In genomic region chr4:145233487-145234228, GRCm38 (mm10) we compare ENCODE assay signal across 10 mouse cellular contexts. TPM values are rescaled to one million over a fixed set of nuclear protein-coding genes. Genes with fewer than 3 reads are reported as not detected.
DNase-seq lines count a peak whose midpoint lies in the region; ATAC-seq and TF ChIP-seq lines count a peak whose summit lies in the region.
"Had no signal": no experiment of that assay in that cellular context is flagged by ENCODE, and none has a peak within 500 bp of the region (broad histone marks: within the 10 kb centered on the region; RNA-seq: fewer than 3 reads in every experiment).

No protein-coding gene starts in this region.

- no peak for TF ChIP-seq CTCF in testis, adult 2 months (IDR thresholded peaks at IDR 0.05; ENCODE audit: control insufficient read depth, insufficient read depth, insufficient replicate concordance, low read depth, low read length)

- no peaks in the 10 kb centered on the region for H3K4me1 ChIP-seq in testis, adult 2 months (ENCODE audit: control insufficient read depth, insufficient read depth, low read length)
- H3K4me1 ChIP-seq in lung, embryonic 15.5 days, result peaks cover 9% of the 10 kb centered on the region; the same call in 1 of the 2 replicates
- no peaks in the 10 kb centered on the region for H3K4me1 ChIP-seq in forebrain, embryonic 16.5 days (replicated peaks; ENCODE audit: control insufficient read depth, insufficient read depth, low read length)
- H3K4me1 ChIP-seq: embryonic facial prominence, embryonic 15.5 days; liver, embryonic 13.5 days had no signal

- no peak for TF ChIP-seq POLR2A in testis, adult 2 months (IDR thresholded peaks at IDR 0.05; ENCODE audit: control insufficient read depth, low read depth, low read length)

- no peak overlapping the region for H3K4me3 ChIP-seq in testis, adult 2 months (ENCODE audit: control insufficient read depth, low read depth, low read length)
- no peak overlapping the region for H3K4me3 ChIP-seq in lung, embryonic 15.5 days
- no peak overlapping the region for H3K4me3 ChIP-seq in forebrain, embryonic 16.5 days (replicated peaks; ENCODE audit: low read length)
- H3K4me3 ChIP-seq: embryonic facial prominence, embryonic 15.5 days; liver, embryonic 13.5 days had no signal

- ATAC-seq in lung, embryonic 15.5 days (ENCODE audit: borderline replicate concordance, extremely low read depth, low FRiP score, low TSS enrichment), result no peak
- ATAC-seq in forebrain, embryonic 16.5 days, result no peak
- ATAC-seq: inflammation-experienced regulatory T-cells, adult 6 months had no signal

- no peak overlapping the region for H3K9ac ChIP-seq in lung, embryonic 15.5 days
- H3K9ac ChIP-seq in forebrain, embryonic 16.5 days (replicated peaks; ENCODE audit: low read depth, low read length), result no peak overlapping the region
- H3K9ac ChIP-seq: embryonic facial prominence, embryonic 15.5 days; liver, embryonic 13.5 days had no signal

- no peak for DNase-seq in testis, postnatal 10 days (ENCODE audit: low spot score)
- DNase-seq in heart, adult 9 months (ENCODE audit: low spot score in 2 of 2), result peak; percentile 75 to 82
- DNase-seq in testis, postnatal 14 days (ENCODE audit: low spot score), result peak; percentile 15
- DNase-seq in thymus, adult 18-20 months, result no peak
- DNase-seq: liver, embryonic 13.5 days had no signal

- WGBS in lung, embryonic 15.5 days, result 36% methylated on average over 3 of the region's 3 CpGs
- WGBS in forebrain, embryonic 16.5 days, result 14% methylated on average over 3 of the region's 3 CpGs

- H3K4me2 ChIP-seq in lung, embryonic 15.5 days, result no peak overlapping the region
- H3K4me2 ChIP-seq in forebrain, embryonic 16.5 days (ENCODE audit: low read length), result no peak overlapping the region
- H3K4me2 ChIP-seq: embryonic facial prominence, embryonic 15.5 days; liver, embryonic 13.5 days had no signal

- no peaks in the 10 kb centered on the region for H3K36me3 ChIP-seq in testis, adult 2 months (ENCODE audit: control insufficient read depth, insufficient read depth, low read length)
- no peaks in the 10 kb centered on the region for H3K36me3 ChIP-seq in lung, embryonic 15.5 days
- H3K36me3 ChIP-seq in forebrain, embryonic 16.5 days (ENCODE audit: control insufficient read depth, insufficient read depth), result no peaks in the 10 kb centered on the region
- H3K36me3 ChIP-seq: embryonic facial prominence, embryonic 15.5 days; liver, embryonic 13.5 days had no signal

- no peaks in the 10 kb centered on the region for H3K9me3 ChIP-seq in lung, embryonic 15.5 days
- no peaks in the 10 kb centered on the region for H3K9me3 ChIP-seq in forebrain, embryonic 16.5 days (ENCODE audit: control insufficient read depth, low read length)
- H3K9me3 ChIP-seq: embryonic facial prominence, embryonic 15.5 days; liver, embryonic 13.5 days had no signal

- peak overlapping the region; percentile 32 for H3K27ac ChIP-seq in testis, adult 2 months (ENCODE audit: control insufficient read depth, insufficient read depth, low read depth, low read length)
- H3K27ac ChIP-seq in lung, embryonic 15.5 days, result 0 out of 2 replicates have a peak overlapping the region, but pooled peaks have one; percentile 20
- no peak overlapping the region for H3K27ac ChIP-seq in forebrain, embryonic 16.5 days (ENCODE audit: low read length)
- H3K27ac ChIP-seq: embryonic facial prominence, embryonic 15.5 days; liver, embryonic 13.5 days had no signal

- H3K27me3 ChIP-seq in testis, adult 2 months (ENCODE audit: control insufficient read depth, insufficient read depth, low read length), result no peaks in the 10 kb centered on the region
- no peaks in the 10 kb centered on the region for H3K27me3 ChIP-seq in lung, embryonic 15.5 days
- H3K27me3 ChIP-seq in forebrain, embryonic 16.5 days (replicated peaks; ENCODE audit: control insufficient read depth, insufficient read depth, low read length), result no peaks in the 10 kb centered on the region
- H3K27me3 ChIP-seq: embryonic facial prominence, embryonic 15.5 days; liver, embryonic 13.5 days had no signal

RNA-seq across cellular contexts. Expression of gene Tnfrsf1b, which starts 13.0 kb away (rescaled TPM):
- polyA plus RNA-seq in testis, adult 2 months (2012; rRNA removed), result 0.96 and 1.0 TPM in 2 replicates
- 4.5 and 5.2 TPM in 2 replicates for polyA plus RNA-seq in lung, embryonic 15.5 days (2015; fragmentation: Nextera tagmentation; extraction: Ambion mirVana)
- 2.4 and 2.5 TPM in 2 replicates for polyA plus RNA-seq in forebrain, embryonic 16.5 days (2015; fragmentation: Nextera tagmentation; extraction: Ambion mirVana)

RNA-seq across cellular contexts. Expression of gene Vps13d, which starts 38.9 kb away (rescaled TPM):
- polyA plus RNA-seq in testis, adult 2 months (2012; rRNA removed), result 6.0 and 7.3 TPM in 2 replicates
- polyA plus RNA-seq in lung, embryonic 15.5 days (2015; fragmentation: Nextera tagmentation; extraction: Ambion mirVana), result 6.1 and 6.7 TPM in 2 replicates
- polyA plus RNA-seq in forebrain, embryonic 16.5 days (2015; fragmentation: Nextera tagmentation; extraction: Ambion mirVana), result 9.2 and 9.4 TPM in 2 replicates

Comparison
In these comparisons a context has a peak if more than half of its experiments do, and no peak if none do; other contexts are left out.
1. DNase-seq: peak in heart, adult 9 months (2 of 2) and testis, postnatal 14 days (single experiment); none in testis, postnatal 10 days (single experiment) and thymus, adult 18-20 months (0 of 2).